Mouse (Mus musculus) common myeloid progenitor, adult 5-6 weeks (primary cell): Measurements from ENCODE around the gene Asap2. TPM values are rescaled to one million over a fixed set of nuclear protein-coding genes. Genes with fewer than 3 reads are reported as not detected.

Experiments used
- ATAC-seq: replicated peaks from 2 replicates; pipeline ENCODE4 v1.8.0; 2016; ENCODE audit warnings: low read depth, mild to moderate bottlenecking, moderate TSS enrichment, inconsistent platforms; ENCODE audit not compliant: poor library complexity, severe bottlenecking
- total RNA-seq: library from RNA; stranded (forward); fragments of 200-1000, 187-1606 nt; gene quantifications from 2 replicates; pipeline ENCODE4 v1.2.3, GENCODE M21; 2017

The Asap2 gene
- total RNA-seq, 1 experiment from 2014 or later, result 7.1 TPM

DNA sequence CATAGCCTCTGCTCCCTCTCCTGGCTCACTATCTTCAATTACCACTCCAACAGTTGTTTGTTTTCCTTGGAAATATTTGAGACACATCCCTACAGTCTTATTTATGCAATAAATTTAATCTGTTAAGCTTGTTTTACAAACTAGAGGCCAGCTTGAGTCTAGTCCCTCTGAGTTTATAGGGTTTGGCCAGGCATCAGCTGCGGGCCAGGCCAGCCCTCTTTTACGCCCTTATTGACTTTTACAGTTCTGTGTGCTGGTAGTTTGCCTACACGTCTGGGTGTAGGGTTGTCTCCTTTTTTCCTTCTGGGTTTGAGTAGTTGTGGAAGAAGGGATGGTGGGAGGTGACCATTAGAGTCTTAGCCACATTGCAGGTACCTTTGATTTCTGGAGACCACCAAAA lies 173.4 kb downstream of the Asap2 start:
- ATAC-seq, result no peak

DNA sequence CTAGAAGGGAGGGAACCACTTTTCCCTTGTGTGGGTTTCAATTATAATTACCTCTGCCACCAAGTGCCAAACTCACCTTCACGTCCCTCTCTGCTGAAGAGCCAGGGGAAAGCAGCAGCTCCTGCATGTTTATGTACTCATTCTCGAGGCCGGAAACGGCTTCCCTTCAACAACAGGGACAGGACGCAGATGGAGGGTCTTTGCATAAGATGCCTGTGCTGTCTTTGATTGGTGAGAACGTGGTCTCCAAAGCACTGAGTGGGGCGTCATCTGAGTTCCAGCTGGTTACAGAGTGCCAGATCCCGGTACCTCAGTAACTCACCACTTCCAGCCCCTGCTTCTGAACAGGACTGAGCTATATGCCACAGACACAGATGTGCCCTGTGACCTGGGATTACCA lies 174.0 kb downstream of the Asap2 start:
- ATAC-seq, result no peak

DNA sequence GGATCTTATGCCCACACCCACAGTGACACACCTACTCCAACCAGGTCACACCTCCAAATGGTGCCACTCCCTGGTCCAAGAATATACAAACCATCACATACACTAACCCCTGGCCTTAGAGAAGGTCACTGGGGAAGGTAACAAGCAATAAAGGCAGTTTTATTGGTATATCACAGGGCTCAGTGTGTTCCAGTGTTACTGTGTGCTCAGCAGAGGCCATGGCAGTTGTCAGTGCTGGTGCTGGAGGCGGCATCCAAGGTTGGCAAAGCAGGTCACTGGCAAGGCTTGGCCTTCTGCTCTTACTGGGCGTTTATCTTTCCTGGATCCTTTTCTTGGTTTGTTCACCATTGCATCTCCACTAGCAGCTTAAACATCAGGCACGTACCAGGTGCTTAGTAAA lies 174.9 kb downstream of the Asap2 start:
- no peak for ATAC-seq

GRCm38 (mm10) chr12:21165891-21166342 lies 175.7 kb downstream of the Asap2 start:
- no peak for ATAC-seq

GRCm38 (mm10) chr12:21166884-21167575 lies 176.8 kb downstream of the Asap2 start:
- peak; percentile 60 for ATAC-seq

GRCm38 (mm10) chr12:21167741-21168140 lies 177.5 kb downstream of the Asap2 start:
- no peak for ATAC-seq

GRCm38 (mm10) chr12:21168149-21168548 lies 177.9 kb downstream of the Asap2 start:
- ATAC-seq, result no peak

GRCm38 (mm10) chr12:21171776-21172490 lies 181.7 kb downstream of the Asap2 start:
- 0 out of 2 replicates have a peak, but pooled peaks have one; percentile 31 for ATAC-seq

DNA sequence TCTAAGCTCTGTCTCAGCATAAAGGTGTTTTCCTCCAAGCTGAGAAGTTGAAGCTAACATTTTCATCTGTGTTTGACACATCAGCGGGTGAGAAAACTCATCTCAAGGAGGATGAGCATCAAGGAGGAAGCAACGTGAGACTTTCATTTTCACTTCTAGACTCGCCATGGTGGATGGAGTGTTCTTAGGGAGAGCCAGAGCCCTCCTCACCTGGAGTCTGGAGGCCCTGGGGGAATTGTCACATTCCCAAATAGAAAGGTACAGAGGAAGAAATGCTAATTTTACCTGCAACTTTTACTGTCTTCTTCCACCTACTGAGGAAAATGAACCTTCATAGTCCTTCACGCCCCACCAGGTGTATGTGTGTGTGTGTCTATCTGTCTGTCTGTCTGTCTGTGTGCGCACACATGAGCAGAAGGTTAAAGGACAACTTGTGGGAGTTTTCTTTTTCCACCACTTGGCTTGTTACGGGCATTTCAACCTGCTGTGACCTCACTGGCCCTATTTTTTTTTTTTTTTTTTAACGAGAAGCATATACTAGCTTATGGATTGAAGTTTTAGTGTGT lies 183.7 kb downstream of the Asap2 start:
- no peak for ATAC-seq

GRCm38 (mm10) chr12:21176399-21176798 lies 186.1 kb downstream of the Asap2 start:
- ATAC-seq, result no peak

DNA sequence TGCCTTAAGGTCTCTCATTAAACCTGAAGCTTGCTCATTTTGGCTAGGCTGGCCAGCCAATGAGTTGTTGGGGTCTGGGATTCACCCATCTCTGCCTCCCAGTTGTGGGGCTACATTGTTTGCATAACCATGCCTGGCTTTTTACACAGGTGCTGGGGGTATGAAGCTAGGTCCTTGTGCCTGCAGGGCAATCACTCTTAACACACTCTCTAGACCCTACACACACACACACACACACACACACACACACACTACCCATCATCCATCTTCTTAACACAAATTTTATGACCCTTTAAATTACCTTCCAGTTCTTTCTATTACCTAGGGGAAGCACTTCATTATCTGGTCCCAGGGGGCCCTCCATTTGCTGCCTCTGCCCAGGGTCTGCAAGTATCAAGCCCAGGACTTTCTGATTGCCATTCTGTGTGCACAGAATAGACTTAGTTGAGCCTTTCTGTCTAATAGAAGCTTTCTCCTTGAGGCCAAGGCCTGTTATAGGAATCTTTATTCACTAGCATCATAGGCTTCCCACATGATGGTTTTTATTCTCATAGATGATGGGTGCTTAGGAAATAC lies 187.0 kb downstream of the Asap2 start:
- ATAC-seq, result no peak

DNA sequence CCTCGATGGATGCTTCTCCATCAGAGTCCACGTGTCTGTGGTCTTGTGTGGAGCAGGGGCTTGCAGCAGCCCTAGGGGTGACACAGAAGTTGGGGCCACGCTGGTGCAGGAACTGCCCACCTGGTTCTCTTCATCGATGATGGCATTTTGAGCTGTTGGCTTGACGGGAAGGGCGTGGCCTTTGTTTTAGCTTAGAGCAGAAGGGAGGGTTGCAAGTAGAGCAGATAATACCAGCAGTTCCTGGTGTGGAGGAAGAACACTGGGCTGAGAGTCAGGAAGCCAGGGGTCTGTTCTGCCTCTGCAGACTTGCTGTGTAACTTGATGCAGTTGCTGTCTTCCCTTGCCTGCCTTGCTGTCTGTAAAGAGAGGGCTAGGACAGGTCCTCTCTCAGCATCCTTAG lies 189.8 kb downstream of the Asap2 start:
- ATAC-seq, result peak; percentile 42; the same call in 1 of the 2 replicates

- ATAC-seq, result no peak
Measured at GRCm38 (mm10) chr12:21182786-21183185, 192.5 kb downstream of the Asap2 start.

DNA sequence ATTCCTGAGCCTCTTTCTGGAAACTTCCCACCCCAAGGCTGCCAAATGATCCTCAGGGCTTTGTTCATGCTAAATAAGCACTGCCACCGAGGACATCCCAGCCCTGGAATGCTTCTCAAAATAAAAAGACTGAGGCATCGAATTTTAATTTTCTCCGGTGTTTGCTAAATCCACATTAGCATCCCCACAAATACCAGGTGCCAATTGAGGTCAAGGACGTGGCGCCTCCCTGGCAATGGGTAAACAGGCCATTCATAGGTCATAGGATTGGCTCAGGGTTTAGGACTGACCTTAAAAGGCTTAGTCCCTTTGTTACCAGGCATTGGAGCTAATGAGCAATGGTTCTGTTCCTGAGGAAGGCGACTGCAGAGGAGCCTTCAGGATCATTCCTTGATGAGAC lies 193.1 kb downstream of the Asap2 start:
- no peak for ATAC-seq

GRCm38 (mm10) chr12:21186145-21186544 lies 195.9 kb downstream of the Asap2 start:
- no peak for ATAC-seq

DNA sequence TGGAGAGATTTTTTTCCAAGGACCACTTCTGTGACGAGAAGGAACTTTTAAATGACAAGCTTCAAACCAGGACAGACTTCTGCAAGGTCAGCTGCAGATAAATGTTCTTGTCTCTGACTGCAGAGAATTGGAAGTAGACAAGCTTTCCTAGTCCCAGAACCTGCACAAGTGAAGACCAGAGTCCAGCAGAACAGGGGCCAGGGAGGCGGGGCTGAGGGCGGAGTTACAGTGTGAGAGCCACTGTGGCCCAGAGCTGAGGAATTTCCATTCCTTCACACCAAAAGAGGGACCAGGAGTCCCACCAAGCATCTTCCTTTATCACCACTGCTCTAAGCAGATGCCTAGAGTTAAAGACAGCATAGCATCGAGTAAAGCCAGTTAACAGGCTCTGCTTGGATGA lies 198.6 kb downstream of the Asap2 start:
- ATAC-seq, result no peak

- no peak for ATAC-seq
Measured at GRCm38 (mm10) chr12:21191546-21191945, 201.3 kb downstream of the Asap2 start.

- no peak for ATAC-seq
Measured at GRCm38 (mm10) chr12:21195497-21195896, 205.2 kb downstream of the Asap2 start.

- no peak for ATAC-seq
Measured at GRCm38 (mm10) chr12:21196420-21196819, 206.2 kb downstream of the Asap2 start.

DNA sequence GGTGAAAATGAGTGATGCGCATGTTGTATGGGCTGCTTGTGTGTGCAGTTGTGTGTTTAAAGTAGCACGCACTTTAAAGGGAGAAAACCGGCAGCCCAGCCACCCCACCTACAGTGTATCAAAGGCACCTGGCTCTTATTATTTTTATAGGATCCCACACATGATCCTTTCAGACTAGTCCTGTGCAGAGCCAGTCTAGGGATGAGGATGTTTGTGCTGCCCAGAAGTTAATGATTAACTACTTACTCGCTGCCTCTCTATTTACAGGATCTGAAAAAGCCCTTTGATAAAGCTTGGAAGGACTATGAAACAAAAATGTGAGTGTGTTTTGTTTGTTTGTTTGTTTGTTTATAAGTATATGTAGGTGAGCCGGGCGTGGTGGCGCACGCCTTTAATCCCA lies 210.4 kb downstream of the Asap2 start:
- no peak for ATAC-seq
